Mouse (Mus musculus) midbrain, embryonic 10.5 days (tissue): Measurements from ENCODE around the gene Mad2l1. TPM values are rescaled to one million over a fixed set of nuclear protein-coding genes. Genes with fewer than 3 reads are reported as not detected.

Source experiments
- DNase-seq: peaks from one replicate; pipeline ENCODE4 v3.0.0-alpha.2; 2017; ENCODE audit warnings: low spot score
- H3K27ac ChIP-seq: fragments of 300-500 bp; sonication (generic); replicated peaks from 2 replicates; pipeline ENCODE4 v1.5.1; 2016; ENCODE audit warnings: mild to moderate bottlenecking
- H3K27me3 ChIP-seq: fragments of 300-500 bp; sonication (generic); 2 replicates; pipeline ENCODE4 v1.6.1; 2016; ENCODE audit warnings: low read depth, mild to moderate bottlenecking; ENCODE audit not compliant: poor library complexity, severe bottlenecking
- H3K36me3 ChIP-seq: fragments of 300-500 bp; sonication (generic); 2 replicates; pipeline ENCODE4 v1.6.1; 2016; ENCODE audit warnings: mild to moderate bottlenecking, moderate library complexity
- H3K4me1 ChIP-seq: fragments of 300-500 bp; sonication (generic); 2 replicates; pipeline ENCODE4 v1.6.1; 2016
- H3K4me3 ChIP-seq: fragments of 300-500 bp; sonication (generic); 2 replicates; pipeline ENCODE4 v1.5.1; 2016; ENCODE audit warnings: mild to moderate bottlenecking, moderate library complexity
- H3K9me3 ChIP-seq: fragments of 300-500 bp; sonication (generic); replicated peaks from 2 replicates; pipeline ENCODE4 v1.6.1; 2016; ENCODE audit warnings: mild to moderate bottlenecking
- WGBS: fragments of 180-500 bp; shearing (Covaris S2); methylation state at CpG from one replicate; pipeline ENCODE4 v1.1.7; 2016; 5-methylcytosine and 5-hydroxymethylcytosine counted together
- polyA plus RNA-seq: library from polyadenylated mRNA; unstranded; fragments of >200 nt; fragmentation: Nextera tagmentation; extraction: Ambion mirVana; gene quantifications from 2 replicates; pipeline ENCODE4 v1.2.1, GENCODE M21; 2016

The Mad2l1 gene
- polyA plus RNA-seq = 139 and 158 TPM in 2 replicates

DNA sequence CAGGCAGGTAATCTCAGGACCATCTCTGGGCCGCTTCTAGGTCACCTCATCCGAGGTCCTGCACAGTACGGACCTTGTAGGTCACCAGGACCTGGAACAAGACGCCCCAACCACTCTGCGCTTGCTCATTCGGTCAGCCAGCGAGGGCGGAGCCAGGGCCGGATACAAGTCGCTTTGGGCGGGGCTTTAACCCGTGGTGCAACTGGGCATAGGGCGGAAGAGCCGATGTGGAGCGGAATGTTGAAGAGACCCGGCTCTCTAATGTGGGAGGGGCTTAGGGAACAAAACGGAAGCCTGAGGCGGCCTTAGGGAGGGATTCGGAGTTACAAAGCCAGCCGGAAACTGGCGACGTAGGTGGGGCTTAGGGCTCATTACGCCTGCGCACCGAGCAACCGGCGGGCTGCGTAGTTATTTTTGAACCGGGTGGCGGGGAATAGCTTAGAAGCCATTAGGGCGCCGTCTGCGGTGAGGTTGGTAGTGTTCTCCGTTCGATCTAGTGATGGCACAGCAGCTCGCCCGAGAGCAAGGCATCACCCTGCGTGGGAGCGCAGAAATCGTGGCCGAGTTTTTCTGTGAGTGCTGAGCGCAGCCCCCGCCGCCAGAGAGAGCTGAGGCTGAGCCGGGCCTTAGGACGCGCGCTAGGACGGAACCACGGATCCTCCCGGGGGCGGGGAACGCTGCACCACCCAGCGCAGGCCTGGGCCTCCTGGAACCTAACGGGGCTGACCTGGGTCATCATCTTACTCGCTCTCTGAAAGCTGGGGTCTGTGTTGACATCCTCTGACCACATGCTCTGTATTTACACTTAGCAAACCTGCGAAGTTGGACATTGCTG lies at the start of gene Mad2l1:
Gene Mad2l1, plus strand, starts transcription at position 363 of the 835 bp plus-strand sequence.
- H3K27me3 ChIP-seq = no peaks in the 10 kb centered on the region
- H3K4me3 ChIP-seq = peak within 1 kb of the TSS; percentile 85
- no peaks in the 10 kb centered on the region for H3K9me3 ChIP-seq
- peaks cover 32% of the 10 kb centered on the region for H3K36me3 ChIP-seq
- H3K4me1 ChIP-seq = peaks cover 20% of the 10 kb centered on the region
- H3K27ac ChIP-seq = peak within 1 kb of the TSS; percentile 94
- peak; percentile 97 for DNase-seq
- WGBS = under 1% methylated on average over 57 of the region's 57 CpGs

- H3K27me3 ChIP-seq = no peaks in the 10 kb centered on the region
- H3K9me3 ChIP-seq = no peaks in the 10 kb centered on the region; the same call in 1 of the 2 replicates
- H3K27ac ChIP-seq = no peak overlapping the region
- H3K36me3 ChIP-seq = no peaks in the 10 kb centered on the region
- no peaks in the 10 kb centered on the region for H3K4me1 ChIP-seq
- no peak overlapping the region for H3K4me3 ChIP-seq
- no peak for DNase-seq
- 84% methylated on average over 3 of the region's 3 CpGs for WGBS
Measured at GRCm38 (mm10) chr6:66493685-66494084, 41.5 kb upstream of the Mad2l1 start.

DNA sequence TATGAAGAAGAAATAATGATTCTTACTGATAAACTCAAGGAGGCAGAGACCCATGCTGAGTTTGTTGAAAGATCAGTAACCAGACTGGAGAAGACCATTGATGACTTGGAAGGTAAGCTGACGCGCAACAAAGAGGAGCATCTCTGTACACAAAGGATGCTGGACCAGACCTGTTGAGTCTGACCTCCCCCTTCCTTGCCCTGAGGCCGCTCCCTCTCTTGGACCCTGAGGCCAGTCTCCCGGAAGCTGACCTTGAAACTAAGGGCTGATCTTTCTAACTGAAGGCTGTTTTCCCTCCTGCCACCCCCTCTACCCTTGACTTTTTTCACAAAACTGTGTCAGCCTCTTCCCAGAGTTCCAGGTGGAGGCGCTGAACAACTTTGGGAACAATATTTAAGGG lies 18.8 kb upstream of the Mad2l1 start:
- no peaks in the 10 kb centered on the region for H3K4me1 ChIP-seq
- no peak overlapping the region for H3K27ac ChIP-seq
- no peak overlapping the region for H3K4me3 ChIP-seq
- no peak for DNase-seq
- no peaks in the 10 kb centered on the region for H3K27me3 ChIP-seq
- H3K36me3 ChIP-seq = no peaks in the 10 kb centered on the region
- WGBS = 98% methylated on average over 5 of the region's 5 CpGs
- H3K9me3 ChIP-seq = no peaks in the 10 kb centered on the region

DNA sequence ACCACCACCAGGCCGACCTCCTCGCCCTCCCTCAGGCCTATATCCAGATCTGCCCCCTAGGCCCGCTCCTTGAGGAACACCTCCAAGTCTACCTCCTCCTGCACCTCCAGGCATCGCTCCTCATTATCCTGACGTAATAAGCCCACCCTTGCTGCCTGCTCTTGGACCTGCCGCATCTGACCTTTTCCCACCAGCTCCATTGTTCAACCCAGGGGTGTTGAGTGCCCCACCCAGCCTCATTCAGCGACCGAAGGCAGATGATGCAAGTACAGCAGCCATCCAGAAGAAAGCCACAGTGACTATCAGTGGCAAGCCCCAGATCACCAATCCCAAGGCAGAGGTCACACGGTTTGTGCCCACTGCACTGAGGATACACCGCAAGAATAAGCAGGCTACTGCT lies 6.8 kb upstream of the Mad2l1 start:
- H3K4me1 ChIP-seq = no peaks in the 10 kb centered on the region
- H3K36me3 ChIP-seq = no peaks in the 10 kb centered on the region
- no peaks in the 10 kb centered on the region for H3K27me3 ChIP-seq
- no peak overlapping the region for H3K27ac ChIP-seq
- whole genome bisulfite sequencing = 96% methylated on average over 10 of the region's 10 CpGs
- no peaks in the 10 kb centered on the region for H3K9me3 ChIP-seq
- DNase-seq = no peak
- no peak overlapping the region for H3K4me3 ChIP-seq

DNA sequence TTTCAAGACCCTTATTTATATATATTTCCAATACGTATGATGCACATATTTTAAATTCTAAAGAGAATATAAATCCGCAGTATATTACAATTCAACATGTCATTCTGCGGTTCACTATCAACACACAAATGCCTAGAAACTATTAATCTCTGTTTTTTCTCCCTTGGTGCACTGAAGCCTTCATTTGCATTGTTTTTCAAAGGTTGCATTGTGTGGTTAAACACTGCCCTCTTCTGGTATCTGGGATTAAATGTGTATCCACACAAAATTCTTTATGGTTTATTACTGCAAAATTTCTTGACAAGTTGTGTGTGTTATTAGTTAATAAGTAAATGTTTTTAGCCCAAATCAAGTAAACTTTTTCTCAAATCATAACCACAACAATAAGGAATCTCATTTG lies 1.9 kb upstream of the Mad2l1 start:
- DNase-seq = no peak
- WGBS = 47% methylated on average over 3 of the region's 3 CpGs

DNA sequence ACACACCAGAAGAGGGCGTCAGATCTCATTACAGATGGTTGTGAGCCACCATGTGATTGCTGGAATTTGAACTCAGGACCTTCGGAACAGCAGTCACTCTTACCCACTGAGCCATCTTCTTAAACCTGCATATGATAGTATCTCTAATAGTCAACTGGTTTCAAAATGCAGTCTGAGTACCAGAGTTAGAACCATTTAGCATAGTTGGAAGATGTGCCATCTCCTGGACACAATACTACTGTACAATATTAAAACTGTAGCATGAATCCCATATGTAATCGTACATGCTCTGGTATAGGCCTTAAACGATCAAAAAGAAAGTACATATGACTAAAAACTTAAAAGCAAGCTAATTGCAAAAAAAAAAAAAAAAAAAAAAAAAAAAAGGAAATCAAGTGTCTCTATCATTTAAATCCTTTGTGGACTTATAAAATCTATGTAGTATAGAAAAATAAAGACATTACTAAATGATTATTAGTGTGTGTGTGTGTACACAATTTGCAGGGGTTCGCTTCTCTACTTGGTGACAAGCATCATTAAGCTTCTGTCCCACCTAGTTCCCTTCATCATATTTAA lies 736 bp upstream of the Mad2l1 start:
- peaks cover 20% of the 10 kb centered on the region for H3K4me1 ChIP-seq
- 80% methylated on average over 5 of the region's 5 CpGs for WGBS
- DNase-seq = no peak
- H3K27ac ChIP-seq = peak overlapping the region; percentile 94
- H3K4me3 ChIP-seq = peak overlapping the region; percentile 85
- no peaks in the 10 kb centered on the region for H3K9me3 ChIP-seq
- peaks cover 24% of the 10 kb centered on the region for H3K36me3 ChIP-seq
- H3K27me3 ChIP-seq = no peaks in the 10 kb centered on the region

More for the DNA sequence above, 1.9 kb upstream of the Mad2l1 start:
- no peak overlapping the region for H3K4me3 ChIP-seq
- no peaks in the 10 kb centered on the region for H3K9me3 ChIP-seq
- H3K27ac ChIP-seq = no peak overlapping the region
- H3K27me3 ChIP-seq = no peaks in the 10 kb centered on the region
- H3K36me3 ChIP-seq = peaks cover 12% of the 10 kb centered on the region
- H3K4me1 ChIP-seq = peaks cover 20% of the 10 kb centered on the region

DNA sequence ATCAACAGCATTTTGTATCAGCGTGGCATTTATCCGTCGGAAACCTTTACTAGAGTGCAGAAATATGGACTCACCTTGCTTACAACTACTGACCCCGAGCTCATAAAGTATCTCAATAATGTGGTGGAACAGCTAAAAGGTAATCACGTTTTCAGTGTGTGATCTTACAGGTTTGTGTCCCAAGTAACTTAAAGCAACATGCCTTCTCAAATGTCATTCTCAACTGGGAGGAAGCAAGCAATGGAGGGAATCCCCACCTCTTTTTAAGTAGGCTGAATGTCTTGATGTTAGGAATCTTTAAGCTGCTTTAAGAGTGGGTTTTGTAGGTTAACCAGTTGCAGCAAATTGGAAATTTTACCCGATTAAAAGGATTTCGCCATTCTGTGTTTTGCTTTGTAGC lies 776 bp downstream of the Mad2l1 start:
- peak overlapping the region; percentile 85 for H3K4me3 ChIP-seq
- H3K4me1 ChIP-seq = peaks cover 20% of the 10 kb centered on the region
- H3K27me3 ChIP-seq = no peaks in the 10 kb centered on the region
- DNase-seq = no peak
- 20% methylated on average over 7 of the region's 7 CpGs for WGBS
- no peaks in the 10 kb centered on the region for H3K9me3 ChIP-seq
- peaks cover 39% of the 10 kb centered on the region for H3K36me3 ChIP-seq
- H3K27ac ChIP-seq = peak overlapping the region; percentile 94

DNA sequence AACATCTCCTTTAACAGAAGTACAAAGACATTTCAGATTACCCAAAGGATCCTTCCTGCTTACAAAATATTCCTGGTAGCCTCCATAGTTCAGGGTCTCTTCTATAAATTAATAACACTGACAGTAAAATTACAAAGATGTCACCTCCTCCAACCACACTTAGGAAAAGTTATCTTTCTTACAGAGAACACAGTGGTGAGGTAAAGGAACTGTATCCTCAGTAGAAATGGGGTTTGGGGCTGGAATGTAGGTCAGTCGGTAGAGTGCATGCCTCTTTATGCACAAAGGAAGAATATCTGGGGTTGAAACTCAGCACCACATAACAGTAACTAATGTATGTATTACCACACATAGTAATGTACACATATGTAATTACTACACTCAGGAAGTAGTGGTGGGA lies 24.8 kb downstream of the Mad2l1 start, which contains the start of gene Vmn1r32:
Gene Vmn1r32, minus strand, starts transcription at position 101 of the 400 bp plus-strand sequence.
- 82% methylated on average over 1 of the region's 1 CpGs for WGBS

GRCm38 (mm10) chr6:66595804-66596203 lies 60.6 kb downstream of the Mad2l1 start:
- Histone ChIP-seq H3K9me3 (no peaks in the 10 kb centered on the region; the same call in 1 of the 2 replicates), H3K36me3 (no peaks in the 10 kb centered on the region), H3K4me3 (no peak overlapping the region), H3K4me1 (no peaks in the 10 kb centered on the region), H3K27ac (no peak overlapping the region), H3K27me3 (no peaks in the 10 kb centered on the region)
- DNase-seq = no peak

More for the DNA sequence above, 24.8 kb downstream of the Mad2l1 start, which contains the start of gene Vmn1r32:
- DNase-seq = no peak
- Histone ChIP-seq H3K27me3 (no peaks in the 10 kb centered on the region), H3K4me1 (no peaks in the 10 kb centered on the region), H3K4me3 (no peak within 1 kb of the TSS), H3K9me3 (no peaks in the 10 kb centered on the region), H3K27ac (no peak within 1 kb of the TSS), H3K36me3 (no peaks in the 10 kb centered on the region)

Other genes with a start within 250 kb of the Mad2l1 start
- gene Vmn1r32, start 24.7 kb downstream of the Mad2l1 start, polyA plus RNA-seq = 0.05 and 0.15 TPM in 2 replicates
- gene Vmn1r33, start 82.9 kb downstream of the Mad2l1 start, polyA plus RNA-seq = not detected in 2 replicates
- gene Vmn1r34, start 108.5 kb downstream of the Mad2l1 start, polyA plus RNA-seq = not detected in 2 replicates
- not detected in 2 replicates for gene Vmn1r35, start 150.5 kb downstream of the Mad2l1 start, polyA plus RNA-seq
- not detected in 2 replicates for gene Vmn1r36, start 183.8 kb downstream of the Mad2l1 start, polyA plus RNA-seq
- gene Vmn1r37, start 194.0 kb downstream of the Mad2l1 start, polyA plus RNA-seq = not detected in 2 replicates
- gene Vmn1r38, start 247.2 kb downstream of the Mad2l1 start, polyA plus RNA-seq = not detected in 2 replicates